Comparison of ENCODE assay signal across 10 mouse cellular contexts in genomic region chr15:89428136-89428790, GRCm38 (mm10). TPM values are rescaled to one million over a fixed set of nuclear protein-coding genes. Genes with fewer than 3 reads are reported as not detected.
DNase-seq lines count a peak whose midpoint lies in the region; ATAC-seq and TF ChIP-seq lines count a peak whose summit lies in the region.
"Had no signal": no experiment of that assay in that cellular context is flagged by ENCODE, and none has a peak within 500 bp of the region (broad histone marks: within the 10 kb centered on the region; RNA-seq: fewer than 3 reads in every experiment).

No protein-coding gene starts in this region.

- DNase-seq in left cerebral cortex, adult 2 months (ENCODE audit: extremely low spot score in 1 of 2, low spot score in 2 of 2) = no peak
- DNase-seq in left cerebral cortex, postnatal 14 days (ENCODE audit: low spot score in 2 of 2) = no peak
- DNase-seq in forebrain, embryonic 10.5 days (ENCODE audit: extremely low spot score, low spot score) = no peak
- no peak for DNase-seq in limb, embryonic 10.5 days (ENCODE audit: low spot score)
- no peak for DNase-seq in thymus, adult 18-20 months
- DNase-seq in gastrocnemius, postnatal 14 days = no peak
- DNase-seq in ovary, postnatal 36 days (ENCODE audit: low spot score) = no peak

- intact Hi-C loops in left cerebral cortex, adult 2 months (cut with DNase I) = loop anchor here (2.0 kb wide), 1 partner anchor 25 kb away; the partner anchor contains the start of gene Mapk8ip2
- intact Hi-C loops in left cerebral cortex, postnatal 14 days (cut with DNase I) = loop anchor here (5.0 kb wide), 1 partner anchor 46 kb away; the partner anchor contains the start of gene Klhdc7b
- intact Hi-C loops in gastrocnemius, postnatal 14 days (cut with DNase I; ENCODE audit: low total_unique reads) = no loop called here

- WGBS in forebrain, embryonic 10.5 days = 85% methylated on average over 19 of the region's 19 CpGs
- 82% methylated on average over 19 of the region's 19 CpGs for WGBS in limb, embryonic 10.5 days
- 79% methylated on average over 19 of the region's 19 CpGs for WGBS in neural tube, embryonic 15.5 days

- no peak for ATAC-seq in neural tube, embryonic 15.5 days (ENCODE audit: low FRiP score)

- H3K4me3 ChIP-seq in left cerebral cortex, adult 2 months = peak overlapping the region; percentile 70
- peak overlapping the region; percentile 86 for H3K4me3 ChIP-seq in forebrain, embryonic 10.5 days
- peak overlapping the region; percentile 88 for H3K4me3 ChIP-seq in limb, embryonic 10.5 days
- peak overlapping the region; percentile 88 for H3K4me3 ChIP-seq in neural tube, embryonic 15.5 days (replicated peaks)

- TF ChIP-seq CTCF in left cerebral cortex, adult 2 months (IDR thresholded peaks at IDR 0.05) = no peak

- peaks cover 43% of the 10 kb centered on the region for H3K4me1 ChIP-seq in forebrain, embryonic 10.5 days
- H3K4me1 ChIP-seq in limb, embryonic 10.5 days = peaks cover 32% of the 10 kb centered on the region
- peaks cover 29% of the 10 kb centered on the region for H3K4me1 ChIP-seq in neural tube, embryonic 15.5 days

- H3K27me3 ChIP-seq in forebrain, embryonic 10.5 days (ENCODE audit: poor library complexity, severe bottlenecking) = 0 out of 2 replicates have a peak, but pooled peaks cover 5% of the 10 kb centered on the region
- no peaks in the 10 kb centered on the region for H3K27me3 ChIP-seq in limb, embryonic 10.5 days (ENCODE audit: low read depth, poor library complexity, severe bottlenecking)
- H3K27me3 ChIP-seq in neural tube, embryonic 15.5 days (replicated peaks) = no peaks in the 10 kb centered on the region

- peak overlapping the region; percentile 75 for H3K9ac ChIP-seq in neural tube, embryonic 15.5 days (replicated peaks)

- no peaks in the 10 kb centered on the region for H3K9me3 ChIP-seq in forebrain, embryonic 10.5 days
- H3K9me3 ChIP-seq in limb, embryonic 10.5 days (replicated peaks) = no peaks in the 10 kb centered on the region
- no peaks in the 10 kb centered on the region for H3K9me3 ChIP-seq in neural tube, embryonic 15.5 days (replicated peaks)

- no peak overlapping the region for H3K27ac ChIP-seq in left cerebral cortex, adult 2 months
- no peak overlapping the region for H3K27ac ChIP-seq in forebrain, embryonic 10.5 days
- H3K27ac ChIP-seq in limb, embryonic 10.5 days = no peak overlapping the region
- no peak overlapping the region for H3K27ac ChIP-seq in neural tube, embryonic 15.5 days (replicated peaks)

- H3K4me2 ChIP-seq in neural tube, embryonic 15.5 days = peak overlapping the region; percentile 89

- H3K36me3 ChIP-seq in forebrain, embryonic 10.5 days (replicated peaks) = peaks cover 35% of the 10 kb centered on the region
- peaks cover 25% of the 10 kb centered on the region for H3K36me3 ChIP-seq in limb, embryonic 10.5 days
- peaks cover 32% of the 10 kb centered on the region for H3K36me3 ChIP-seq in neural tube, embryonic 15.5 days

RNA-seq across cellular contexts. Expression of gene C730034F03Rik, which starts 1.1 kb away (rescaled TPM):
- total RNA-seq in left cerebral cortex, adult 2 months (2021) = 1 to 10 TPM; 2.2 to 2.7 TPM
- 1 to 10 TPM; 1.9 to 2.3 TPM for total RNA-seq in left cerebral cortex, postnatal 14 days (2021)
- 3.9 and 4.3 TPM in 2 replicates for polyA plus RNA-seq in forebrain, embryonic 10.5 days (2016; fragmentation: Nextera tagmentation; extraction: Ambion mirVana)
- polyA plus RNA-seq in limb, embryonic 10.5 days (2016; fragmentation: Nextera tagmentation; extraction: Ambion mirVana) = 3.0 and 4.5 TPM in 2 replicates
- 6.1 and 8.7 TPM in 2 replicates for polyA plus RNA-seq in neural tube, embryonic 15.5 days (2015; fragmentation: Nextera tagmentation; extraction: Ambion mirVana)
- total RNA-seq in gastrocnemius, postnatal 14 days (2021) = under 1 TPM; 0.16 to 0.89 TPM

RNA-seq across cellular contexts. Expression of gene Gm44502, which starts 1.2 kb away (rescaled TPM):
- not detected for total RNA-seq in left cerebral cortex, adult 2 months (2021)
- total RNA-seq in left cerebral cortex, postnatal 14 days (2021) = not detected
- polyA plus RNA-seq in forebrain, embryonic 10.5 days (2016; fragmentation: Nextera tagmentation; extraction: Ambion mirVana) = not detected in 2 replicates
- polyA plus RNA-seq in limb, embryonic 10.5 days (2016; fragmentation: Nextera tagmentation; extraction: Ambion mirVana) = not detected in 2 replicates
- 0.36 TPM in 1 of 2 replicates, not detected in the other for polyA plus RNA-seq in neural tube, embryonic 15.5 days (2015; fragmentation: Nextera tagmentation; extraction: Ambion mirVana)
- under 1 TPM in 1 of 2 experiments, not detected in 1; 0.71 TPM for total RNA-seq in gastrocnemius, postnatal 14 days (2021)
- total RNA-seq: hematopoietic stem cell, adult 5-6 weeks had no signal
- polyA plus RNA-seq: activated CD4-positive, CD25-positive, alpha-beta regulatory T cell, adult 4 months had no signal

RNA-seq across cellular contexts. Expression of gene Chkb, which starts 1.4 kb away (rescaled TPM):
- 10 to 100 TPM; 42.5 to 45.2 TPM for total RNA-seq in left cerebral cortex, adult 2 months (2021)
- 10 to 100 TPM; 41.1 to 41.6 TPM for total RNA-seq in left cerebral cortex, postnatal 14 days (2021)
- 44.0 and 45.1 TPM in 2 replicates for polyA plus RNA-seq in forebrain, embryonic 10.5 days (2016; fragmentation: Nextera tagmentation; extraction: Ambion mirVana)
- 38.6 and 41.9 TPM in 2 replicates for polyA plus RNA-seq in limb, embryonic 10.5 days (2016; fragmentation: Nextera tagmentation; extraction: Ambion mirVana)
- 79.8 and 92.8 TPM in 2 replicates for polyA plus RNA-seq in neural tube, embryonic 15.5 days (2015; fragmentation: Nextera tagmentation; extraction: Ambion mirVana)
- total RNA-seq in gastrocnemius, postnatal 14 days (2021) = 10 to 100 TPM; 19.6 to 28.5 TPM

RNA-seq across cellular contexts. Expression of gene Cpt1b, which starts 2.6 kb away (rescaled TPM):
- total RNA-seq in left cerebral cortex, adult 2 months (2021) = 1 to 10 TPM; 2.3 to 3.0 TPM
- 1 to 10 TPM; 2.2 to 3.4 TPM for total RNA-seq in left cerebral cortex, postnatal 14 days (2021)
- 0.67 and 0.80 TPM in 2 replicates for polyA plus RNA-seq in forebrain, embryonic 10.5 days (2016; fragmentation: Nextera tagmentation; extraction: Ambion mirVana)
- 1.0 and 1.1 TPM in 2 replicates for polyA plus RNA-seq in limb, embryonic 10.5 days (2016; fragmentation: Nextera tagmentation; extraction: Ambion mirVana)
- polyA plus RNA-seq in neural tube, embryonic 15.5 days (2015; fragmentation: Nextera tagmentation; extraction: Ambion mirVana) = 0.88 and 1.2 TPM in 2 replicates
- 100 to 1,000 TPM; 230 to 289 TPM for total RNA-seq in gastrocnemius, postnatal 14 days (2021)
- total RNA-seq: hematopoietic stem cell, adult 5-6 weeks had no signal

RNA-seq across cellular contexts. Expression of gene Syce3, which starts 18.0 kb away (rescaled TPM):
- not detected for total RNA-seq in left cerebral cortex, adult 2 months (2021)
- not detected for total RNA-seq in left cerebral cortex, postnatal 14 days (2021)
- polyA plus RNA-seq in forebrain, embryonic 10.5 days (2016; fragmentation: Nextera tagmentation; extraction: Ambion mirVana) = not detected in 2 replicates
- polyA plus RNA-seq in limb, embryonic 10.5 days (2016; fragmentation: Nextera tagmentation; extraction: Ambion mirVana) = not detected in 2 replicates
- polyA plus RNA-seq in neural tube, embryonic 15.5 days (2015; fragmentation: Nextera tagmentation; extraction: Ambion mirVana) = not detected in 2 replicates
- total RNA-seq in gastrocnemius, postnatal 14 days (2021) = not detected
- total RNA-seq: hematopoietic stem cell, adult 5-6 weeks had no signal
- polyA plus RNA-seq: activated CD4-positive, CD25-positive, alpha-beta regulatory T cell, adult 4 months had no signal
